Mouse (Mus musculus) forebrain, embryonic 15.5 days (tissue): ENCODE measurements around the gene Csmd2. TPM values are rescaled to one million over a fixed set of nuclear protein-coding genes. Genes with fewer than 3 reads are reported as not detected.

ENCODE experiments used
- ATAC-seq: fragments of 200-750 bp; cut with Nextera tagmentation; replicated peaks from 2 replicates; pipeline ENCODE4 v1.8.0; 2017; ENCODE audit warnings: mild to moderate bottlenecking, moderate TSS enrichment, moderate library complexity
- H3K27ac ChIP-seq: fragments of 300-500 bp; sonication (generic); replicated peaks from 2 replicates; pipeline ENCODE4 v1.5.1; 2015; ENCODE audit warnings: mild to moderate bottlenecking, inconsistent platforms
- H3K27me3 ChIP-seq: fragments of 300-500 bp; sonication (generic); 2 replicates; pipeline ENCODE4 v1.6.1; 2015; ENCODE audit warnings: inconsistent platforms
- H3K36me3 ChIP-seq: fragments of 300-500 bp; sonication (generic); 2 replicates; pipeline ENCODE4 v1.6.1; 2015; ENCODE audit warnings: mild to moderate bottlenecking, inconsistent platforms
- H3K4me1 ChIP-seq: fragments of 300-500 bp; sonication (generic); 2 replicates; pipeline ENCODE4 v1.6.1; 2015; ENCODE audit warnings: inconsistent platforms
- H3K4me2 ChIP-seq: fragments of 300-500 bp; sonication (generic); replicated peaks from 2 replicates; pipeline ENCODE4 v1.6.1; 2015; ENCODE audit warnings: mild to moderate bottlenecking, inconsistent platforms
- H3K4me3 ChIP-seq: fragments of 300-500 bp; sonication (generic); 2 replicates; pipeline ENCODE4 v1.5.1; 2015; ENCODE audit warnings: mild to moderate bottlenecking, inconsistent platforms
- H3K9ac ChIP-seq: fragments of 300-500 bp; sonication (generic); replicated peaks from 2 replicates; pipeline ENCODE4 v1.6.1; 2015; ENCODE audit warnings: mild to moderate bottlenecking, inconsistent platforms
- H3K9me3 ChIP-seq: fragments of 300-500 bp; sonication (generic); 2 replicates; pipeline ENCODE4 v1.6.1; 2016; ENCODE audit warnings: inconsistent platforms
- WGBS: fragments of 180-500 bp; shearing (Covaris S2); methylation state at CpG from one replicate; pipeline ENCODE4 v1.1.7; 2015; ENCODE audit warnings: mixed read lengths; 5-methylcytosine and 5-hydroxymethylcytosine counted together
- polyA plus RNA-seq: library from polyadenylated mRNA; unstranded; fragments of >200 nt; fragmentation: Nextera tagmentation; extraction: Ambion mirVana; gene quantifications from 2 replicates; pipeline ENCODE4 v1.2.1, GENCODE M21; 2015

Gene Csmd2
- polyA plus RNA-seq, 1 experiment from 2014 or later: 9.0 TPM

- H3K4me1 ChIP-seq: peaks cover 51% of the 10 kb centered on the region
- no peaks in the 10 kb centered on the region for H3K27me3 ChIP-seq
- H3K4me3 ChIP-seq: peak overlapping the region; percentile 84
- no peak for ATAC-seq
- H3K9ac ChIP-seq: peak overlapping the region; percentile 89
- no peaks in the 10 kb centered on the region for H3K36me3 ChIP-seq
- peak overlapping the region; percentile 85 for H3K4me2 ChIP-seq
- H3K27ac ChIP-seq: peak overlapping the region; percentile 88
- 2% methylated on average over 10 of the region's 10 CpGs for WGBS
- H3K9me3 ChIP-seq: no peaks in the 10 kb centered on the region
These were observed 387 bp upstream of the Csmd2 start for GRCm38 (mm10) chr4:127987270-127987669.

GRCm38 (mm10) chr4:127988526-127989180 lies 996 bp downstream of the Csmd2 start:
- ATAC-seq: no peak
- Histone ChIP-seq H3K4me1 (peaks cover 51% of the 10 kb centered on the region), H3K9ac (peak overlapping the region; percentile 89), H3K27ac (peak overlapping the region; percentile 88), H3K27me3 (no peaks in the 10 kb centered on the region), H3K36me3 (no peaks in the 10 kb centered on the region), H3K9me3 (no peaks in the 10 kb centered on the region), H3K4me2 (peak overlapping the region; percentile 85), H3K4me3 (peak overlapping the region; percentile 84)
- under 1% methylated on average over 39 of the region's 39 CpGs for WGBS

GRCm38 (mm10) chr4:127989347-127989995 lies 1.8 kb downstream of the Csmd2 start:
- Histone ChIP-seq H3K4me2 (peak overlapping the region; percentile 85), H3K9ac (peak overlapping the region; percentile 89), H3K4me1 (peaks cover 51% of the 10 kb centered on the region), H3K4me3 (peak overlapping the region; percentile 84), H3K9me3 (no peaks in the 10 kb centered on the region), H3K27me3 (no peaks in the 10 kb centered on the region), H3K36me3 (no peaks in the 10 kb centered on the region), H3K27ac (peak overlapping the region; percentile 88; the same call in 1 of the 2 replicates)
- 14% methylated on average over 18 of the region's 18 CpGs for WGBS
- ATAC-seq: no peak

DNA sequence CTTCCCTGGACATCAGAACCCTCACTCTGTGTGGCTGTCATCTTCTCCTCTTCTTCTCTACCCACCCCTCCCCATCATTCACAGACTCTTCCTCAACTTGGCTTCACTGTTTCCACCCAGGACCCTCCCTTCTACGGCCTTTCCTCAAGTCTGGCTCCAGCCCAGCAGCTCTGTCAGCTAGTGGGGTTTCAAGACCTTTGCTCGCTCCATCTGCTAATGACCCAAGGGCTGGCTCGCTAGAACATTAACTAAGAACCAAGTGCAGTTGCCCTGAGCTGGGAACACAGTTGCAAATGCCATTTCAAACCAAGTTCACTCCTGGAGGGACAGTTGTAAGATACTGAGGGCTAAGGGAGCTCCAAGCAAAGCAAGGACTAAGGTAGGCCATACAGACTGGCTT lies 11.6 kb downstream of the Csmd2 start:
- Histone ChIP-seq H3K4me1 (peaks cover 8% of the 10 kb centered on the region; the same call in 1 of the 2 replicates), H3K9me3 (no peaks in the 10 kb centered on the region), H3K36me3 (no peaks in the 10 kb centered on the region), H3K27ac (no peak overlapping the region), H3K4me2 (no peak overlapping the region), H3K4me3 (no peak overlapping the region), H3K9ac (no peak overlapping the region), H3K27me3 (no peaks in the 10 kb centered on the region)
- no peak for ATAC-seq
- 77% methylated on average over 3 of the region's 3 CpGs for WGBS

- peak overlapping the region; percentile 35; the same call in 1 of the 2 replicates for H3K27ac ChIP-seq
- no peaks in the 10 kb centered on the region for H3K9me3 ChIP-seq
- H3K4me1 ChIP-seq: peaks cover 19% of the 10 kb centered on the region
- ATAC-seq: 0 out of 2 replicates have a peak, but pooled peaks have one; percentile 53
- 72% methylated on average over 4 of the region's 4 CpGs for WGBS
- H3K4me2 ChIP-seq: no peak overlapping the region
- no peak overlapping the region for H3K4me3 ChIP-seq
- H3K27me3 ChIP-seq: no peaks in the 10 kb centered on the region
- no peaks in the 10 kb centered on the region for H3K36me3 ChIP-seq
- no peak overlapping the region for H3K9ac ChIP-seq
These were observed 15.0 kb downstream of the Csmd2 start for GRCm38 (mm10) chr4:128002638-128003101.

DNA sequence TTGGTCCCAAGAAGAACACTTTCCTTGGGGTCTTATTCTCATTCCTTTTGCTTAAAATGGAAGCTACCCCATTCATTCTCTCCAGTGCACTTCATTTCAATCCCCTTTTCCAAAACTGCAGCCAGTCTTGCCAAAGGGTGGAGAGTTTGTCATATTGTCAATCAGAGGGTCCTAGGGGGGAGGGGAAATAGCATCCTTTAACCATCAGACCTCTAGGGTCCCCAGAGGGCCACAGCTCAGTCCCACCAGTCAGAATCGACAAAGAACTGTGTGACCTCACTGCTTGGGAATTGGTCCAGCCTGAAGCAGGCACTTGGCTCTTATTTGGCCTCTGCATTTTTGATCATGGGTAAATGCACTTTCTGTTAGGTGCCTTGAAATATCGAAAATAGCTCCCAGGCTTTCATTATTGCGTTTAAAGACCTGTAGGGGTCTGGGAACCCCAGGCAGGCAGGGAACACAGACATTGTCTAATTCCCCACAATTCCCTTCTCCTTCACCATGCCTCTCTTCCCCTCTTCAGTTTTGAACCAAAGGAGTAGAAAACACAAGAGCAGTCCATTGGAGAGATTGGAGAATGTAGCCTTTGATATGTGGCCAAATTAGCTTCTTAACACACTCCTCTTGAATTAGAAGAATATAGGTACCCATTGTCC lies 17.3 kb downstream of the Csmd2 start:
- peak overlapping the region; percentile 62 for H3K27ac ChIP-seq
- ATAC-seq: peak; percentile 66

GRCm38 (mm10) chr4:128019465-128019864 lies 31.8 kb downstream of the Csmd2 start:
- H3K27me3 ChIP-seq: no peaks in the 10 kb centered on the region
- H3K4me1 ChIP-seq: peaks cover 4% of the 10 kb centered on the region; the same call in 1 of the 2 replicates
- H3K36me3 ChIP-seq: no peaks in the 10 kb centered on the region
- H3K9ac ChIP-seq: no peak overlapping the region
- no peaks in the 10 kb centered on the region for H3K9me3 ChIP-seq
- no peak for ATAC-seq
- no peak overlapping the region for H3K27ac ChIP-seq
- H3K4me3 ChIP-seq: no peak overlapping the region
- WGBS: 78% methylated on average over 2 of the region's 2 CpGs
- no peak overlapping the region for H3K4me2 ChIP-seq

More for the DNA sequence above, 17.3 kb downstream of the Csmd2 start:
- Histone ChIP-seq H3K4me3 (no peak overlapping the region), H3K4me2 (no peak overlapping the region), H3K9me3 (no peaks in the 10 kb centered on the region), H3K27me3 (no peaks in the 10 kb centered on the region), H3K4me1 (peaks cover 19% of the 10 kb centered on the region), H3K9ac (no peak overlapping the region), H3K36me3 (no peaks in the 10 kb centered on the region)
- WGBS: 34% methylated on average over 3 of the region's 3 CpGs

GRCm38 (mm10) chr4:128028294-128028693 lies 40.6 kb downstream of the Csmd2 start:
- no peaks in the 10 kb centered on the region for H3K4me1 ChIP-seq
- H3K36me3 ChIP-seq: no peaks in the 10 kb centered on the region
- 81% methylated on average over 1 of the region's 1 CpGs for WGBS
- ATAC-seq: no peak
- H3K4me2 ChIP-seq: no peak overlapping the region
- H3K9me3 ChIP-seq: no peaks in the 10 kb centered on the region
- H3K4me3 ChIP-seq: no peak overlapping the region
- no peaks in the 10 kb centered on the region for H3K27me3 ChIP-seq
- no peak overlapping the region for H3K27ac ChIP-seq
- no peak overlapping the region for H3K9ac ChIP-seq

DNA sequence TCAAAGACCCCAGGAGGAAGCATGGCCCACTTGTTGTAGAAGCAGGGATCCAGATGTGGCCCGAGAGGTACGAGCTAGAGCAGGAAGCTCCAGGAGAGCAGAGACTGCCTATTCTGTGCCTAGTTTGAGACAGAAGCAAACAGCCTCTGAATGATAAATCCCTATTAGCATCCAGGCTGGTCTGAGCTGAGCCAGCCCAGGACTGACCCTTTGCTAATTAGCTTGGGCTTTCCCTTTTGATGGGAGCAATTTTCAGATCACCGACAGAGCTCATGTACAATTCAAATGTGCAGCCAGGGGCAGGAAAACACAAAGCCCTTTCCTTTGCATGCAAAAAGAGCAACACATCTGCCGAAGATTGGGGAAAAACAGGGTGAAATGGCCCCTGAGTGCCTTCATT lies 54.2 kb downstream of the Csmd2 start:
- 0 out of 2 replicates have a peak overlapping the region, but pooled peaks have one; percentile 25 for H3K27ac ChIP-seq

DNA sequence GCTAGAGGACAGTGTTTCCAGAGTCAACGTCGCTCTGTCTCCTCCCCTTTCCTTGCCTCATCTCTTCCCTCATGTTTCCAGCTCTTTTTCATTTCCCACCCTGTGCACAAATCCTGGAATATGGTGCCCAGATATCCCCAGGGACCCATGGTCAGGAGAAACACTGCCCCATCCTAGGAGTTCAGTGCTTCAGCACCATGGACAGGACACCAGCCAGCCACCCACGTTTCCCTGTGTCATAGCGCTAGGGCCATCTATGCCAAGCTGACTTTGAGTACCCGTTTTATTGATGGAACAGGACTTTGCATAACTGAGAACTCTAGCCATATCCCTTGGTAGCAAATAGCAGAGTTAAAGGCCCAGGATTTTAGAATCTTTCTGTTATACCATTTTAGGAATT lies 55.0 kb downstream of the Csmd2 start:
- Histone ChIP-seq H3K36me3 (no peaks in the 10 kb centered on the region), H3K27ac (no peak overlapping the region), H3K4me1 (peaks cover 17% of the 10 kb centered on the region), H3K27me3 (no peaks in the 10 kb centered on the region), H3K9ac (no peak overlapping the region), H3K4me2 (no peak overlapping the region), H3K4me3 (no peak overlapping the region), H3K9me3 (no peaks in the 10 kb centered on the region)
- WGBS: 31% methylated on average over 5 of the region's 5 CpGs
- no peak for ATAC-seq

More for the DNA sequence above, 54.2 kb downstream of the Csmd2 start:
- no peak overlapping the region for H3K9ac ChIP-seq
- WGBS: 16% methylated on average over 4 of the region's 4 CpGs
- peaks cover 17% of the 10 kb centered on the region for H3K4me1 ChIP-seq
- no peaks in the 10 kb centered on the region for H3K9me3 ChIP-seq
- ATAC-seq: no peak
- no peaks in the 10 kb centered on the region for H3K27me3 ChIP-seq
- H3K4me2 ChIP-seq: no peak overlapping the region
- no peak overlapping the region for H3K4me3 ChIP-seq
- no peaks in the 10 kb centered on the region for H3K36me3 ChIP-seq

DNA sequence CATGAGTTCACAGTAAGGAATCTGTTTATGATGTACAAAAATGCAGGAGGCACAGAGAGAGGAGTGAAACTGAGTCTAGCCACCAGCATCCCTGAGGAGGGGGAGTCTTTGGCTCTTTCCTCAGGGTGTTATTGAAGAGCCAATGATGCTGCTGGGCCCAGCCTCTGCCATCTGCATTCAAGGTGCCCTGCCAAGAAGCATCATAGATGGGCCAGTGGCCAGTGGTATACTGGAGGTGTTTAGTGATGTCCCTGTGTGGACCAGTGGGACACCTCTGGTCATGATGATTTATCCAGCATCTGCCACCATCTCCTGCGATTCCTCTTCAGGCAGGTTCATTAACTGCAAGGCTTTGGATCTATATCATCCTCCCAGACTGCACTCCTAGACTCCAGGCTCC lies 61.1 kb downstream of the Csmd2 start:
- H3K9me3 ChIP-seq: no peaks in the 10 kb centered on the region

GRCm38 (mm10) chr4:128052701-128053100 lies 65.0 kb downstream of the Csmd2 start:
- Histone ChIP-seq H3K27ac (no peak overlapping the region), H3K27me3 (no peaks in the 10 kb centered on the region), H3K4me1 (no peaks in the 10 kb centered on the region), H3K4me3 (no peak overlapping the region), H3K9me3 (no peaks in the 10 kb centered on the region), H3K4me2 (no peak overlapping the region), H3K36me3 (no peaks in the 10 kb centered on the region), H3K9ac (no peak overlapping the region)
- ATAC-seq: no peak
- WGBS: 74% methylated on average over 8 of the region's 8 CpGs

More for the DNA sequence above, 61.1 kb downstream of the Csmd2 start:
- Histone ChIP-seq H3K36me3 (no peaks in the 10 kb centered on the region), H3K4me2 (no peak overlapping the region), H3K4me3 (no peak overlapping the region), H3K9ac (no peak overlapping the region), H3K4me1 (no peaks in the 10 kb centered on the region), H3K27me3 (no peaks in the 10 kb centered on the region), H3K27ac (no peak overlapping the region)
- WGBS: 88% methylated on average over 1 of the region's 1 CpGs
- ATAC-seq: no peak
